Mouse (Mus musculus): ENCODE results near the gene Fam214a.

The Fam214a gene

GRCm38 (mm10) chr9:75035944-75036343, 83.3 kb downstream of the Fam214a start:
- DNase-seq = no peak

GRCm38 (mm10) chr9:75037451-75038356, 85.0 kb downstream of the Fam214a start, which contains the start of gene Arpp19:
Gene Arpp19, plus strand, starts transcription at chr9:75037614.
- DNase-seq = peak; percentile 85 to 87

GRCm38 (mm10) chr9:75038357-75038688, 85.6 kb downstream of the Fam214a start:
- DNase-seq = no peak

- DNase-seq = no peak
Measured at GRCm38 (mm10) chr9:75040566-75040965, 87.9 kb downstream of the Fam214a start.

- no peak for DNase-seq
Measured at GRCm38 (mm10) chr9:75041840-75042525, 89.3 kb downstream of the Fam214a start.

GRCm38 (mm10) chr9:75043191-75043590, 90.5 kb downstream of the Fam214a start:
- DNase-seq = no peak

GRCm38 (mm10) chr9:75047079-75047478, 94.4 kb downstream of the Fam214a start:
- DNase-seq = no peak

GRCm38 (mm10) chr9:75049100-75049499, 96.4 kb downstream of the Fam214a start:
- peak; percentile 23 to 35 for DNase-seq

GRCm38 (mm10) chr9:75050003-75050402, 97.3 kb downstream of the Fam214a start:
- DNase-seq = peak; percentile 73 to 77

- DNase-seq = no peak
Measured at GRCm38 (mm10) chr9:75051841-75052240, 99.2 kb downstream of the Fam214a start.

GRCm38 (mm10) chr9:75055046-75055445, 102.4 kb downstream of the Fam214a start:
- DNase-seq = no peak

- DNase-seq = no peak
Measured at GRCm38 (mm10) chr9:75064678-75065331, 112.1 kb downstream of the Fam214a start.

GRCm38 (mm10) chr9:75070457-75071028, 117.9 kb downstream of the Fam214a start, which contains the start of gene Myo5a:
Gene Myo5a, plus strand, starts transcription at chr9:75071015.
- peak in 1 of 2 experiments; percentile 7 for DNase-seq

GRCm38 (mm10) chr9:75071029-75071705, 118.5 kb downstream of the Fam214a start:
- peak; percentile 81 to 85 for DNase-seq

- DNase-seq = peak; percentile 60 to 61
Measured at GRCm38 (mm10) chr9:75071706-75072192, 119.1 kb downstream of the Fam214a start.

- no peak for DNase-seq
Measured at GRCm38 (mm10) chr9:75072361-75072760, 119.7 kb downstream of the Fam214a start.

- DNase-seq = no peak
Measured at GRCm38 (mm10) chr9:75077191-75077590, 124.5 kb downstream of the Fam214a start.

All from B cell, adult 2 months (primary cell).